Mouse (Mus musculus): ENCODE data around the gene Prss53. TPM values are rescaled to one million over a fixed set of nuclear protein-coding genes. Genes with fewer than 3 reads are reported as not detected.

Gene Prss53
- total and polyA plus RNA-seq, 3 experiments: 0.15 to 0.77 TPM; not detected in 1

DNA sequence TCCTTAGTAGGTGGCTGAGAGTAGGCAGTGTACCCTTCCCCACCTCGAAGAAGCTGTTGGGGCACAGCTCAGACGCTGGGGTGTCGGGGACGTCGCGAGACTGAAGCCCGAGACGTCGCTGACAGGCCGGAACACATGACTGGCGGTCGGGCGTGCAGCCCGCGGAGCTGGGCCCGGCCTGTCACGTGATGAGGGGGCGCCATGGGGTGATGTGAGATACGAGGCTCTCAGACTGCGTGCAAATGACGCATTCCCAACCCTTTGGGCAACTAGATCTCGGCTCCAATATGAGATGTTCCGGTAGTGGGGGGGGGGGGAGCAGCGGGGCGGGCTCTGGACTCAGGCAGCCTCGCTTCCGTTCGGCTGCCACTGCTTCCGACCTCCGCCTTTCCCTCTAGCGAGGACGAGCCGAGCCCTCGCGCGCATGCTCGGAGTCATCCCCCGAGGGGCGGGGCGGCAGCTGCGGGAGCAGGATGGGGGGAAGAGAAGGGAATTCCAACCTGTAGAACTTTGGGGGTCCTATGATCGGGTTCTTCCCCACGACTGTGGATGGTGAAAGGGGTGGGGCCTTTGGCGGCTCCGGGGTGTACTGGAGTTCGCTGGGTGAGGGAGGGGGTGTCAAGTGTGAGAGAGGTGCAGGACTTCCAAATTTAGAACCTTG, 49.3 kb downstream of the Prss53 start:
- H3K27me3 ChIP-seq (ENCODE audit: control insufficient read depth in 1 of 2, insufficient read depth in 2 of 2, low read length in 2 of 2): no peaks in the 10 kb centered on the region
- H3K27ac ChIP-seq (ENCODE audit: control insufficient read depth, low read depth, low read length): peak overlapping the region; percentile 98
- H3K9ac ChIP-seq (ENCODE audit: control insufficient read depth, low read depth, low read length, poor library complexity, severe bottlenecking): peak overlapping the region; percentile 99
- 0 out of 4 replicates have a peak, but pooled peaks cover 0 to 10% of the 10 kb centered on the region in 2 experiments for H3K4me1 ChIP-seq (ENCODE audit: control insufficient read depth in 1 of 2, insufficient read depth in 2 of 2, low read length in 2 of 2)
- DNase-seq (ENCODE audit: low read depth, low spot score): peak; percentile 98
- no peaks in the 10 kb centered on the region for H3K9me3 ChIP-seq (replicated peaks; ENCODE audit: insufficient read depth, low read length)
- H3K79me2 ChIP-seq (ENCODE audit: control insufficient read depth, insufficient read depth, low read length, poor library complexity): peaks cover 7% of the 10 kb centered on the region; the same call in 1 of the 2 replicates
- peaks cover 0 to 7% of the 10 kb centered on the region in 2 experiments; a peak in 1 of 4 replicates for H3K36me3 ChIP-seq (ENCODE audit: control insufficient read depth in 1 of 2, insufficient read depth in 2 of 2, low read length in 2 of 2)
- H3K4me3 ChIP-seq (ENCODE audit: control insufficient read depth in 1 of 2, insufficient read depth in 1 of 2, low read depth in 2 of 2, low read length in 2 of 2): peak overlapping the region; percentile 78 to 92
- TF ChIP-seq POLR2AphosphoS5 (IDR thresholded peaks at IDR 0.05; ENCODE audit: borderline replicate concordance, low read depth, low read length): no peak
- TF ChIP-seq RCOR1 (IDR thresholded peaks at IDR 0.05; ENCODE audit: low read depth, low read length): no peak
- no peak for TF ChIP-seq ZNF384 (IDR thresholded peaks at IDR 0.05; ENCODE audit: low read depth, low read length)
- no peak; the same call in 1 of the 2 replicates for TF ChIP-seq E2F4 (IDR thresholded peaks at IDR 0.05; ENCODE audit: borderline replicate concordance, low read depth, low read length)
- peak; percentile 51; the same call in 1 of the 2 replicates for TF ChIP-seq MYC (IDR thresholded peaks at IDR 0.05; ENCODE audit: low read depth, low read length)
- peak; percentile 71 to 93; a peak in 3 of 4 replicates for TF ChIP-seq USF2 (IDR thresholded peaks at IDR 0.05; ENCODE audit: borderline replicate concordance in 1 of 2, insufficient read depth in 1 of 2, low read depth in 1 of 2, low read length in 2 of 2)
- TF ChIP-seq GABPA (IDR thresholded peaks at IDR 0.05; ENCODE audit: low read depth, low read length): no peak
- peak in 1 of 2 experiments; percentile 62; a peak in 2 of 4 replicates for TF ChIP-seq EP300 (IDR thresholded peaks at IDR 0.05; ENCODE audit: low read depth in 1 of 2, low read length in 2 of 2)
- no peak for TF ChIP-seq JUND (IDR thresholded peaks at IDR 0.05; ENCODE audit: low read depth, low read length)
- TF ChIP-seq MYB (IDR thresholded peaks at IDR 0.05; ENCODE audit: low read depth, low read length): no peak
- TF ChIP-seq TBP (IDR thresholded peaks at IDR 0.05; ENCODE audit: low read depth, low read length): peak; percentile 48; the same call in 1 of the 2 replicates
- peak; percentile 98 for TF ChIP-seq USF1 (IDR thresholded peaks at IDR 0.05; ENCODE audit: low read depth, low read length)
- peak; percentile 65 for TF ChIP-seq NELFE (IDR thresholded peaks at IDR 0.05; ENCODE audit: low read depth, low read length)
- TF ChIP-seq HCFC1 (IDR thresholded peaks at IDR 0.05; ENCODE audit: low read depth, low read length): peak; percentile 79
- peak; percentile 99 for TF ChIP-seq MAX (IDR thresholded peaks at IDR 0.05; ENCODE audit: low read length)
- peak; percentile 59; the same call in 1 of the 2 replicates for TF ChIP-seq TAL1 (IDR thresholded peaks at IDR 0.05; ENCODE audit: low read length)
- no peak for TF ChIP-seq SMC3 (IDR thresholded peaks at IDR 0.05; ENCODE audit: low read depth, low read length)
- peak; percentile 85 for TF ChIP-seq MAZ (IDR thresholded peaks at IDR 0.05; ENCODE audit: low read depth, low read length)
- peak; percentile 87 for TF ChIP-seq ETS1 (IDR thresholded peaks at IDR 0.05; ENCODE audit: low read depth, low read length)
- peak in 1 of 2 experiments; percentile 80; a peak in 3 of 4 replicates for TF ChIP-seq POLR2A (IDR thresholded peaks at IDR 0.05; ENCODE audit: control insufficient read depth in 1 of 2, insufficient read depth in 1 of 2, low read depth in 1 of 2, low read length in 2 of 2, poor library complexity in 1 of 2)
- peak; percentile 94 for TF ChIP-seq BHLHE40 (IDR thresholded peaks at IDR 0.05; ENCODE audit: borderline replicate concordance, low read depth, low read length)
- TF ChIP-seq MEF2A (IDR thresholded peaks at IDR 0.05; ENCODE audit: extremely low read depth, insufficient replicate concordance, low read depth, low read length, poor library complexity, severe bottlenecking): no peak
- peak; percentile 92 for TF ChIP-seq NRF1 (IDR thresholded peaks at IDR 0.05; ENCODE audit: insufficient read depth, low read depth, low read length, poor library complexity, severe bottlenecking)
- TF ChIP-seq CTCF (IDR thresholded peaks at IDR 0.05 in 2 of 3, conservative IDR thresholded peaks at IDR 0.05 in 1 of 3; ENCODE audit: control insufficient read depth in 1 of 3, insufficient read depth in 1 of 3, low read depth in 2 of 3, low read length in 3 of 3, poor library complexity in 1 of 3, severe bottlenecking in 1 of 3): 0 out of 6 replicates have a peak, but pooled peaks of 1 of the 3 experiments have one; percentile 1
- TF ChIP-seq CHD2 (IDR thresholded peaks at IDR 0.05; ENCODE audit: low read length): peak; percentile 94
- peak; percentile 49; the same call in 1 of the 2 replicates for TF ChIP-seq POLR2AphosphoS2 (IDR thresholded peaks at IDR 0.05; ENCODE audit: low read length)
- TF ChIP-seq ELF1 (IDR thresholded peaks at IDR 0.05; ENCODE audit: low read depth, low read length): peak; percentile 78
- no peak for TF ChIP-seq GATA1 (IDR thresholded peaks at IDR 0.05; ENCODE audit: low read depth, low read length)
- TF ChIP-seq ZMIZ1 (IDR thresholded peaks at IDR 0.05; ENCODE audit: low read depth, low read length): peak; percentile 62; the same call in 1 of the 2 replicates
- peak; percentile 84 for TF ChIP-seq MXI1 (IDR thresholded peaks at IDR 0.05; ENCODE audit: low read depth, low read length)
- no peak for TF ChIP-seq MAFK (IDR thresholded peaks at IDR 0.05; ENCODE audit: borderline replicate concordance, low read depth, low read length)
- no peak for TF ChIP-seq UBTF (IDR thresholded peaks at IDR 0.05; ENCODE audit: borderline replicate concordance, insufficient read depth, low read depth, low read length)
- TF ChIP-seq KAT2A (conservative IDR thresholded peaks at IDR 0.05; ENCODE audit: low read depth, low read length): no peak; the same call in 1 of the 2 replicates
- TF ChIP-seq TCF12 (IDR thresholded peaks at IDR 0.05; ENCODE audit: low read depth, low read length): peak; percentile 28; the same call in 1 of the 2 replicates
- TF ChIP-seq ZC3H11A (IDR thresholded peaks at IDR 0.05; ENCODE audit: low read depth, low read length): no peak

All from MEL (cell line).